Mouse (Mus musculus) heart, postnatal 25 days (tissue): Measurements from ENCODE around the gene Ghr. TPM values are rescaled to one million over a fixed set of nuclear protein-coding genes. Genes with fewer than 3 reads are reported as not detected.

ENCODE experiments used
- DNase-seq: peaks from one replicate; pipeline ENCODE4 v3.0.0; 2022; ENCODE audit warnings: low spot score
- intact Hi-C: fragments of 180-260 bp; cut with DNase I; formaldehyde crosslinking; loops from one replicate; pipeline ENCODE4 v1.15.1; 2025
- total RNA-seq, 2 experiments: library from RNA; stranded (reverse); gene quantifications; 2 replicates each; pipeline ENCODE4 v1.2.3; 2021

The Ghr gene
- total RNA-seq, 2 experiments from 2014 or later: 155 to 168 TPM

GRCm38 (mm10) chr15:3397369-3398100 lies 185.8 kb downstream of the Ghr start:
- intact Hi-C loops: no loop called here

GRCm38 (mm10) chr15:3396149-3396548 lies 187.1 kb downstream of the Ghr start:
- intact Hi-C loops: no loop called here
- no peak for DNase-seq

More at GRCm38 (mm10) chr15:3397369-3398100, 185.8 kb downstream of the Ghr start:
- no peak for DNase-seq

GRCm38 (mm10) chr15:3395700-3396099 lies 187.6 kb downstream of the Ghr start:
- intact Hi-C loops: no loop called here
- no peak for DNase-seq

- no peak for DNase-seq
- intact Hi-C loops: no loop called here
Measured at GRCm38 (mm10) chr15:3390722-3391121, 192.6 kb downstream of the Ghr start.

GRCm38 (mm10) chr15:3389011-3389410 lies 194.3 kb downstream of the Ghr start:
- intact Hi-C loops: no loop called here
- no peak for DNase-seq

GRCm38 (mm10) chr15:3388485-3388884 lies 194.8 kb downstream of the Ghr start:
- no peak for DNase-seq
- intact Hi-C loops: no loop called here

GRCm38 (mm10) chr15:3383788-3384187 lies 199.5 kb downstream of the Ghr start:
- no peak for DNase-seq
- intact Hi-C loops: no loop called here

GRCm38 (mm10) chr15:3381413-3381812 lies 201.9 kb downstream of the Ghr start:
- DNase-seq: no peak
- intact Hi-C loops: no loop called here

GRCm38 (mm10) chr15:3368261-3368832 lies 214.9 kb downstream of the Ghr start:
- intact Hi-C loops: no loop called here

GRCm38 (mm10) chr15:3356073-3356766 lies 227.1 kb downstream of the Ghr start:
- intact Hi-C loops: loop anchor here (1.0 to 5.0 kb wide), 4 partner anchors 59 to 551 kb away; partner anchors contain the start of gene Ghr

More at GRCm38 (mm10) chr15:3368261-3368832, 214.9 kb downstream of the Ghr start:
- DNase-seq: no peak

GRCm38 (mm10) chr15:3353696-3354095 lies 229.6 kb downstream of the Ghr start:
- intact Hi-C loops: no loop called here
- no peak for DNase-seq

More at GRCm38 (mm10) chr15:3356073-3356766, 227.1 kb downstream of the Ghr start:
- no peak for DNase-seq

- intact Hi-C loops: no loop called here
- DNase-seq: no peak
Measured at GRCm38 (mm10) chr15:3349306-3350064, 233.8 kb downstream of the Ghr start.

- intact Hi-C loops: no loop called here
Measured at GRCm38 (mm10) chr15:3346682-3347081, 236.6 kb downstream of the Ghr start.

GRCm38 (mm10) chr15:3344555-3344954 lies 238.7 kb downstream of the Ghr start:
- no peak for DNase-seq
- intact Hi-C loops: no loop called here

More at GRCm38 (mm10) chr15:3346682-3347081, 236.6 kb downstream of the Ghr start:
- DNase-seq: no peak

GRCm38 (mm10) chr15:3341806-3342582 lies 241.3 kb downstream of the Ghr start:
- intact Hi-C loops: no loop called here
- no peak for DNase-seq

- no peak for DNase-seq
- intact Hi-C loops: no loop called here
Measured at GRCm38 (mm10) chr15:3339847-3340246, 243.4 kb downstream of the Ghr start.

- intact Hi-C loops: no loop called here
- peak; percentile 7 for DNase-seq
Measured at GRCm38 (mm10) chr15:3332517-3332916, 250.8 kb downstream of the Ghr start.

GRCm38 (mm10) chr15:3331813-3332212 lies 251.5 kb downstream of the Ghr start:
- no peak for DNase-seq
- intact Hi-C loops: no loop called here

- no peak for DNase-seq
- intact Hi-C loops: no loop called here
Measured at GRCm38 (mm10) chr15:3330291-3330690, 253.0 kb downstream of the Ghr start.
